Mouse (Mus musculus): ENCODE results near the gene Cyp2ab1.

Gene Cyp2ab1

DNA sequence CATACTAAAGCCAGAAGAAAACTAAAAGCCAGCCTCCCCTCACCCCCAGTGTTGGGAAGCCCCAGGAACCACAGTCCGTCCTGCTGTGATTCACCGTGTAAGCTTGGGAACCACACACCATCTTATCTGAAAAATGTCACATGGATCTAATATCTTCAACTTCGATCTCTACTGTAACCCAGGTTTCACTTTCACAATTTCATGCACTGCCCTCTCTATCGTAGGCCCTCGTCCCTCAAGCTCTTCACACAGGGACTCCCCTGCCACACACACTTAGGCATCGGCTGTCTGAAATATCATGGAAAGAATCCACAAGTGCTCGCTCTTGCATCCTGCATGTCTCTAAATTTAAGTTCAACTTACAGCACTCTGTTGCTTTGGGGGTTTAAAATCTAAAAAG lies 60.1 kb downstream of the Cyp2ab1 start:
- no peak for DNase-seq (ENCODE audit: low spot score)
